Mouse (Mus musculus) CH12.LX (cell line): ENCODE results near the gene Cbfa2t3.

Source experiments
- CTCF ChIP-seq, 2 experiments: IDR thresholded peaks in 1 of 2; conservative IDR thresholded peaks in 1 of 2; 2 replicates each; pipeline ENCODE4 v1.5.1; 2011 to 2012; ENCODE audit warnings: low read depth in 2 of 2, low read length in 2 of 2, improper control_type of control experiment in 1 of 2, inconsistent platforms in 1 of 2, mild to moderate bottlenecking in 1 of 2, moderate library complexity in 1 of 2
- NRF1 ChIP-seq: IDR thresholded peaks from 2 replicates; pipeline ENCODE4 v1.6.1; 2014; ENCODE audit warnings: low read depth, mild to moderate bottlenecking, inconsistent platforms, low read length, improper control_type of control experiment, moderate library complexity

DNA sequence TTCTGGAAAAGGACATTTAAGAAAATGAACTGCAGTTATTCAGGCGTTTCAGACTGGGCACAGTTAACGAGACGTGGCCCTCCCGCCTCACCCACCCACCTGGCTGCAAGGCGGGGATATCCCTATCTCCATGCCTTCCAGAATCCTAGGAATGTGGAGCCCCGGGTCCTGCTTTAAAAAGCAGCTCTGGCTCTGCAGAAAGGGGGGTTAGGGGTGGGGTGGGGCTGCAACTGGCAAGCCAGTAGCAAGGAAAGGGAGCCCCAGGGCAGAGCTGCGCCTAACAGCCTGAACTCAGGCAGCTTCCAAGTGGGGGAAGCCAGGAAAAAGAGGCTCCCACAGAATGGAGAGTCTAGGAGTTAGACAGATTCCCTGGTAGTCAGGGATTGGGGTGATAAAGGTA lies 119.7 kb downstream of the Cbfa2t3 start:
- no peak for TF ChIP-seq CTCF (conservative IDR thresholded peaks at IDR 0.05 in 1 of 2, IDR thresholded peaks at IDR 0.05 in 1 of 2; ENCODE audit: low read depth in 2 of 2, low read length in 2 of 2)
- TF ChIP-seq NRF1, result no peak
